Mouse (Mus musculus) spleen, adult 2 months (tissue): ENCODE measurements at regions not wholly inside any gene's neighbourhood (a gene's known extent, or its start where the extent isn't known, plus 50 kb on each side); places are given as distances from the start of the nearest gene placed in this dataset.

Experiments used
- CTCF ChIP-seq: fragments of 200-500 bp; IDR thresholded peaks from 2 replicates; pipeline ENCODE4 v1.5.1; 2011; ENCODE audit warnings: mild to moderate bottlenecking, inconsistent platforms; ENCODE audit not compliant: insufficient read depth, insufficient read length, insufficient replicate concordance; ENCODE audit errors: extremely low read depth
- POLR2A ChIP-seq: fragments of 200-500 bp; IDR thresholded peaks from 2 replicates; pipeline ENCODE4 v1.6.1; 2011; ENCODE audit warnings: low read depth, low read length, inconsistent platforms

GRCm38 (mm10) chr14:99641475-99642453, 343.3 kb downstream of the Klf5 start:
- TF ChIP-seq CTCF (no peak), POLR2A (no peak)
